Mouse (Mus musculus) c-Kit-positive CD71-negative TER-119-negative erythroid progenitor cells, embryonic 14.5 days (primary cell): ENCODE measurements around the gene Figla.

ENCODE experiments used
- DNase-seq: peaks from one replicate; pipeline ENCODE4 v3.0.0-alpha.2; 2013; ENCODE audit warnings: low read depth

Figla gene

GRCm38 (mm10) chr6:86069856-86070255 lies 53.9 kb downstream of the Figla start:
- DNase-seq = no peak

- no peak for DNase-seq
These were observed 54.3 kb downstream of the Figla start for GRCm38 (mm10) chr6:86070277-86070676.
